Mouse (Mus musculus) thymus, postnatal 36 days (tissue): Measurements from ENCODE around the gene Ltb.
"Not testable (repeated sequence)": the region's sequence is repeated elsewhere in the genome, so short reads cannot be mapped to it uniquely, and the experiment has no call there.

Experiments
- DNase-seq, 2 experiments: peaks; one replicate each; pipeline ENCODE4 v3.0.0; 2022; ENCODE audit warnings: mixed read lengths in 2 of 2

The Ltb gene

GRCm38 (mm10) chr17:35231022-35231421, 36.8 kb downstream of the Ltb start:
- no peak for DNase-seq

GRCm38 (mm10) chr17:35232043-35232442, 37.8 kb downstream of the Ltb start:
- DNase-seq: peak; percentile 85 to 89

- DNase-seq: peak in 1 of 2 experiments; percentile 68
Observed at GRCm38 (mm10) chr17:35232659-35233058, 38.4 kb downstream of the Ltb start.

GRCm38 (mm10) chr17:35233114-35233980, 39.1 kb downstream of the Ltb start, which contains the start of gene Atp6v1g2:
Gene Atp6v1g2, plus strand, starts transcription at chr17:35233660.
- peak in 1 of 2 experiments; percentile 40 for DNase-seq

- DNase-seq: not testable (repeated sequence)
Observed at GRCm38 (mm10) chr17:35234090-35234489, 39.9 kb downstream of the Ltb start.

GRCm38 (mm10) chr17:35234903-35235302, 40.7 kb downstream of the Ltb start:
- DNase-seq: peak in 1 of 2 experiments; percentile 70

- DNase-seq: peak; percentile 87 to 91
Observed at GRCm38 (mm10) chr17:35235614-35236389, 41.6 kb downstream of the Ltb start, which contains the start of gene Nfkbil1. Gene Nfkbil1, minus strand, starts transcription at chr17:35235792.

GRCm38 (mm10) chr17:35236390-35236746, 42.1 kb downstream of the Ltb start:
- peak; percentile 97 to 100 for DNase-seq

GRCm38 (mm10) chr17:35236996-35237395, 42.8 kb downstream of the Ltb start:
- peak in 1 of 2 experiments; percentile 41 for DNase-seq

- DNase-seq: no peak
Observed at GRCm38 (mm10) chr17:35237504-35237903, 43.3 kb downstream of the Ltb start.

GRCm38 (mm10) chr17:35239700-35240099, 45.5 kb downstream of the Ltb start:
- DNase-seq: no peak

GRCm38 (mm10) chr17:35240384-35241304, 46.4 kb downstream of the Ltb start:
- peak in 1 of 2 experiments; percentile 40 for DNase-seq

GRCm38 (mm10) chr17:35241305-35242014, 47.2 kb downstream of the Ltb start, which contains the start of gene Ddx39b:
Gene Ddx39b, plus strand, starts transcription at chr17:35241746.
- DNase-seq: peak; percentile 95 to 97

GRCm38 (mm10) chr17:35242015-35242941, 48.0 kb downstream of the Ltb start:
- DNase-seq: peak in 1 of 2 experiments; percentile 68

GRCm38 (mm10) chr17:35243086-35243485, 48.8 kb downstream of the Ltb start:
- DNase-seq: peak in 1 of 2 experiments; percentile 56

GRCm38 (mm10) chr17:35244999-35245398, 50.8 kb downstream of the Ltb start:
- no peak for DNase-seq
